ENCODE assay signal across 32 mouse cellular contexts in genomic region chr5:68254111-68254510, GRCm38 (mm10).
DNase-seq lines count a peak whose midpoint lies in the region; ATAC-seq and TF ChIP-seq lines count a peak whose summit lies in the region.
"Had no signal": no experiment of that assay in that cellular context is flagged by ENCODE, and none has a peak within 500 bp of the region (broad histone marks: within the 10 kb centered on the region; RNA-seq: fewer than 3 reads in every experiment).

No protein-coding gene starts in this region.

- 58% methylated on average over 2 of the region's 2 CpGs for WGBS in kidney, postnatal 0 days

- H3K9me3 ChIP-seq in kidney, postnatal 0 days (replicated peaks; ENCODE audit: low read length): no peaks in the 10 kb centered on the region
- H3K9me3 ChIP-seq: embryonic facial prominence, embryonic 10.5 days; embryonic facial prominence, embryonic 15.5 days; forebrain, embryonic 12.5 days; hindbrain, embryonic 13.5 days; limb, embryonic 13.5 days; liver, embryonic 12.5 days; megakaryocyte, embryonic 14.5 days; midbrain, embryonic 13.5 days had no signal

- no peak for DNase-seq in cerebellum, postnatal 4 days (ENCODE audit: low spot score in 2 of 2)
- DNase-seq in kidney, postnatal 0 days (ENCODE audit: low spot score): peak; percentile 40
- no peak for DNase-seq in kidney, postnatal 14 days
- peak; percentile 54 for DNase-seq in cerebellum, adult 9-10 months
- DNase-seq in forelimb bud, embryonic 11.5 days (ENCODE audit: low read depth, low spot score): peak; percentile 5
- no peak for DNase-seq in lung, postnatal 36 days
- no peak for DNase-seq in heart, postnatal 14 days
- DNase-seq: adrenal gland, adult 2 months; adrenal gland, postnatal 36 days; forebrain, postnatal 0 days; gastrocnemius, adult 2 months; gastrocnemius, postnatal 36 days; heart, adult 18-20 months; heart, postnatal 4 days; kidney, adult 11 months; liver, postnatal 0 days; lung, postnatal 4 days; spleen, adult 18-20 months; thymus, postnatal 25 days had no signal

- H3K36me3 ChIP-seq in kidney, postnatal 0 days (ENCODE audit: insufficient read depth, low read length): no peaks in the 10 kb centered on the region
- H3K36me3 ChIP-seq: embryonic facial prominence, embryonic 10.5 days; embryonic facial prominence, embryonic 15.5 days; forebrain, embryonic 12.5 days; hindbrain, embryonic 13.5 days; limb, embryonic 13.5 days; liver, embryonic 12.5 days; midbrain, embryonic 13.5 days had no signal

- no peak overlapping the region for H3K4me3 ChIP-seq in kidney, postnatal 0 days (replicated peaks; ENCODE audit: low read depth, low read length)
- H3K4me3 ChIP-seq: embryonic facial prominence, embryonic 10.5 days; embryonic facial prominence, embryonic 15.5 days; forebrain, embryonic 12.5 days; gastrocnemius, adult 2 months; hindbrain, embryonic 13.5 days; limb, embryonic 13.5 days; liver, embryonic 12.5 days; megakaryocyte, embryonic 14.5 days; midbrain, embryonic 13.5 days had no signal

- 0 out of 2 replicates have a peak, but pooled peaks have one; percentile 20 for ATAC-seq in cerebellum, adult (ENCODE audit: insufficient number of reproducible peaks, low FRiP score, low TSS enrichment)
- ATAC-seq in kidney, postnatal 0 days (replicated peaks; ENCODE audit: low FRiP score, low read depth): no peak
- ATAC-seq: activated CD4-positive, CD25-positive, alpha-beta regulatory T cell, adult 4 months; forebrain, postnatal 0 days; inflammation-experienced regulatory T-cells, adult 6 months; liver, embryonic 12.5 days; liver, postnatal 0 days; midbrain, embryonic 13.5 days had no signal

- H3K27ac ChIP-seq in kidney, postnatal 0 days: no peak overlapping the region
- H3K27ac ChIP-seq: embryonic facial prominence, embryonic 10.5 days; embryonic facial prominence, embryonic 15.5 days; forebrain, embryonic 12.5 days; gastrocnemius, adult 2 months; hindbrain, embryonic 13.5 days; limb, embryonic 13.5 days; liver, embryonic 12.5 days; midbrain, embryonic 13.5 days had no signal

- TF ChIP-seq CTCF in kidney, postnatal 0 days (IDR thresholded peaks at IDR 0.05; ENCODE audit: low read depth): no peak

- H3K9ac ChIP-seq in kidney, postnatal 0 days (ENCODE audit: low read depth, low read length): no peak overlapping the region
- H3K9ac ChIP-seq: embryonic facial prominence, embryonic 15.5 days; forebrain, embryonic 12.5 days; forebrain, postnatal 0 days; hindbrain, embryonic 13.5 days; limb, embryonic 13.5 days; liver, embryonic 12.5 days; liver, postnatal 0 days; midbrain, embryonic 13.5 days had no signal

- H3K4me2 ChIP-seq in kidney, postnatal 0 days (ENCODE audit: low read length): no peak overlapping the region
- H3K4me2 ChIP-seq: embryonic facial prominence, embryonic 15.5 days; forebrain, embryonic 12.5 days; heart, embryonic 11.5 days; hindbrain, embryonic 13.5 days; limb, embryonic 13.5 days; liver, embryonic 12.5 days; midbrain, embryonic 13.5 days had no signal

- no peaks in the 10 kb centered on the region for H3K27me3 ChIP-seq in kidney, postnatal 0 days (ENCODE audit: insufficient read depth, low read length)
- H3K27me3 ChIP-seq: CH12.LX; embryonic facial prominence, embryonic 15.5 days; forebrain, embryonic 12.5 days; hindbrain, embryonic 13.5 days; limb, embryonic 13.5 days; liver, embryonic 12.5 days; megakaryocyte, embryonic 14.5 days; midbrain, embryonic 13.5 days had no signal

- intact Hi-C loops in heart, postnatal 14 days (cut with DNase I): loop anchor here (5.0 kb wide), 1 partner anchor 1268 kb away; no protein-coding TSS in a partner anchor

- no peaks in the 10 kb centered on the region for H3K4me1 ChIP-seq in kidney, postnatal 0 days (replicated peaks; ENCODE audit: insufficient read depth, low read length)
- H3K4me1 ChIP-seq: embryonic facial prominence, embryonic 10.5 days; embryonic facial prominence, embryonic 15.5 days; forebrain, embryonic 12.5 days; hindbrain, embryonic 13.5 days; limb, embryonic 13.5 days; liver, embryonic 12.5 days; megakaryocyte, embryonic 14.5 days; midbrain, embryonic 13.5 days had no signal

Comparison
In these comparisons a context has a peak if more than half of its experiments do, and no peak if none do; other contexts are left out.
1. DNase-seq: peak in kidney, postnatal 0 days (single experiment), cerebellum, adult 9-10 months (single experiment) and forelimb bud, embryonic 11.5 days (single experiment); none in cerebellum, postnatal 4 days (0 of 2), kidney, postnatal 14 days (single experiment), lung, postnatal 36 days (single experiment) and heart, postnatal 14 days (0 of 2).